Mouse (Mus musculus) splenic B cell, adult 2 months (primary cell): ENCODE data around the gene Pygo2.

Experiments used
- DNase-seq: peaks from one replicate; pipeline ENCODE4 v3.0.0-alpha.2; 2011; ENCODE audit warnings: low read depth, low spot score
- H3K27me3 ChIP-seq: 2 replicates; pipeline ENCODE4 v1.6.1; 2012; ENCODE audit warnings: mild to moderate bottlenecking, low read length, moderate library complexity, mixed read lengths; ENCODE audit not compliant: control insufficient read depth, poor library complexity, insufficient read depth, severe bottlenecking
- H3K36me3 ChIP-seq: 2 replicates; pipeline ENCODE4 v1.6.1; 2012; ENCODE audit warnings: mild to moderate bottlenecking, low read length, moderate library complexity, mixed read lengths; ENCODE audit not compliant: control insufficient read depth, poor library complexity, insufficient read depth, severe bottlenecking

The Pygo2 gene

DNA sequence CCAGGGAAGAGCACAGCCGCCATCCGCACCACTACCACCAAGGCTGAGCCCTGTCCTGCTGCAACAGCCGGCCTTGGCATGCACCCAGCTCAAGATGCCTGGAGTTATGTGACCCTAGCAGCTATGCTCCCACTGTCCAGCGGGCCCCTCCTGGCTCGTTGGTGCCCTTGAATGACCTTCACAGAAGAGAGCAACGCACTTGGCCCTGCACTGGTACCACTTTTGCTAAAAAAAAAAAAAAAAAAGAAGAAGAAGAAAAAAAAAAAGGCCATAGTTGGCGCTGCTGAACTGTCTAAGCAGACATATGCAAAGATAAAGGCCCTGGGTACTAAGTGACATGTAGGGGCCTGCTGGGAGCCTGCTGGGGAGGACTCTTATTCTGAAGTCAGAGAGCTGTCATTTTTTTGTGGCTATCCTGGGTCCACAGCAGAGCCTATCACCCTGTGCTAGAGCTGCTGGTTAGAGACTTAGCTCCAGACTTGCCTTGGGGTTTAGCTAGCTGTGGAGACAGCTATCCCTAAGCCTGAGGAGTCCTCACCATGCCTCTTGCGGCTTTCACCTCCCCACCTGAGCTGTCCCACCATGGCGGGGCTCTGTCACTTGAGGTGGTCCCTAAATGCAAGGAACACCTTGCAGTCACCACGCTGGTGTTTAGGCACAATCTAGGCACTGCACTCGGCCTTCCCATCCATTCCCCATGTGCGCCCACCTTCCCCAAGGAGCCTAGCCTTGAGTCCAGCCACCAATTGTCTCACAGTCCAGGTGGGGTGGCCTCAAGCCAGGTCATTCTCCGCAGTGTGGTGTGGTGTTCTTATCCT is 18.9 kb downstream of the Pygo2 start:
- Histone ChIP-seq H3K36me3 (peaks cover 7% of the 10 kb centered on the region; the same call in 1 of the 2 replicates), H3K27me3 (no peaks in the 10 kb centered on the region)
- peak; percentile 68 for DNase-seq

DNA sequence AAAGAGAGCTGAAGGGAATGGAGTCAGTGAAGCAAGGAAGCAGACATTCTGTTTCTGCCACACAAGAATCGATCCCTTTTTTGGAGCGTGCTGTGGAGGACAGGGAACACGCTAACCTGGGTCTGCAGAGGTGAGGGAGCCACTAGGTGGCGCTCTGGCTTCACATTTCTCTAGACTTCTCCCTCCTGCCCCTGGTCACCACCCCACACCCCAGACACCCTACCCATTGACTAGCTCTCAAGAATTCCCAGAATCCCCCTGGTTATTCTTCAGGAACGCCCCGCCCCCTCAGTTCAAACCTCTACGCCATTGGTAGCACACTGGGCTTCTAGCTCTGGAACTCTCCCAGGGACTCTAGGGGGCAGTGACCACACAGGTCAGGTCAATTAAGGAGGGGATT is 19.5 kb downstream of the Pygo2 start:
- peak; percentile 86 for DNase-seq
- peaks cover 7% of the 10 kb centered on the region; the same call in 1 of the 2 replicates for H3K36me3 ChIP-seq

DNA sequence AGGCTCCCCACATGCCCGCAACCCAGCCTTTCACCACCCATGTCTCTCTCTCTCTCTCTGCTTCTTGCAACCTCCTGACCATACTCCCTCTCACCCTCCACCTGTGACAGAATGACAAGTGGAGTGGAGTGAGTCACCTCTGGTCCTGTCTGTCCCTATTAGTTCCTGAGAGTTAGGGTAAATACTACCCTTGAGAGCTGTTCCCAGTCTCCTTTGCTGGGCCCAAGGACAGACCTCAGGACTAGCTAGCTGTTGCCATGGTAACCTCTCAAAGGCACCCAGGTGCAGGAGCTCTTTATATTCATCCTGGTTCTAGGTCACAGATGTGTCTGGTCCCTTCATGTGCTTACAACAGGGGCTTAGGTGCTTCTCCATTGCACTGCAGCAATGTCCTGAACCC is 21.9 kb downstream of the Pygo2 start:
- Histone ChIP-seq H3K36me3 (no peaks in the 10 kb centered on the region; the same call in 1 of the 2 replicates), H3K27me3 (no peaks in the 10 kb centered on the region)
- no peak for DNase-seq

More for the DNA sequence above, 19.5 kb downstream of the Pygo2 start:
- H3K27me3 ChIP-seq, result no peaks in the 10 kb centered on the region

DNA sequence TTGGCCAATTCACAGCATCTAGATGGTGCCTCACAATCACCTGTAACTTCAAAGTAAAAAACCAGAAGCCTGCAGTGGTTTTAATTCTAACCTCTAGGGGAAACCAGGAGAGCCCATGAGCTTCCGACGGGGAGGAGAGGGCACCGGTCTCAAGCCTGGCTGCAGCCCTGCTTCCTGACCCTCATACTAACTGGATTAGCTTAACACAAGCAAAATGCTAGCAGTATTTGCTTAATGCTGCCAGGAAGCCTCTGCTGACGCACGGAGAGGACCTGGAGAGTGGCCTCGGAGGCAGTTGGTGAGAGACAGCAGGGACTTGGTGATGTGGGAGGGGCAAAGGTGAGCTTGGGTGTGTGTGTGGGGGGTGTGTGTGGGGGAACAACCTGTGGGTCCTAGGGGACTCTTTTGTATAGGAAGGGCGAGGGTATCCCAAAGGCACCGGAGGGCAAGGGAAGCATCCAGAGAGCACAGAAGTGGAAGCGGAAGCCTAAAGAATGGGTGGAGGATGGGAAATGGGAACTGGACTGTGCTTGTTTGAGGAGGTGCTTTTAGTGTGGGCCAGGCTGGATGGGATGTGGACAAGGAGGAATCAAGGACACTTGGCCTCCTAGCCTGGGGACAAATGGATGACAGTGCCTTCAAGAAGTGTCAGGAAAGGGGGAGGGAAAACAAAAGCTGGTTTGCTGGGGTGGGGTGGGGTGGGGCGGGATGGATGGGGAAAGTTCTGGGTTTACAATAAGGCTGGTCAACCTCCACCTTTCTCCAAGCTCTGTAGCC is 24.6 kb downstream of the Pygo2 start, which contains the start of gene Pmvk:
Gene Pmvk, plus strand, starts transcription at position 141 of the 777 bp plus-strand sequence.
- H3K27me3 ChIP-seq, result no peaks in the 10 kb centered on the region
- no peak for DNase-seq
- H3K36me3 ChIP-seq, result no peaks in the 10 kb centered on the region

DNA sequence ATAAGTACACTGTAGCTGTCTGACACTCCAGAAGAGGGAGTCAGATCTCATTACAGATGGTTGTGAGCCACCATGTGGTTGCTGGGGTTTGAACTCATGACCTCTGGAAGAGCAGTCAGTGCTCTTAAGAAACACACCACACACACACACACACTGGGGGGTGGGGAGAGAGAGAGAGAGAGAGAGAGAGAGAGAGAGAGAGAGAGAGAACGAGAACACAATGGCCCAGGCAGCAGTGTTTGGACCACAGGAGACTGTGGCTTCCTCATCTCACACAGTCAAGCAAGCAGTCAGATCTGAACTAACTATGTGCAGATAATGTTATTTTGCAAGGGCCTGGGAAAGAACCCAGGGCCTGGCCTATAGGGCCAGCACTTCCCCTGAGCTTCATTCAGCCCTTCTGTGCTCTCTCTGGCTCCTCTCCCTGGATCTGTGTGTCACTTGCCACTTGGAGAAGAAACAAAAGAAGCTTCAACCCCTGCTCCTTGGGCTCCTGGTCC is 25.8 kb downstream of the Pygo2 start:
- no peaks in the 10 kb centered on the region for H3K36me3 ChIP-seq
- H3K27me3 ChIP-seq, result no peaks in the 10 kb centered on the region
- no peak for DNase-seq

DNA sequence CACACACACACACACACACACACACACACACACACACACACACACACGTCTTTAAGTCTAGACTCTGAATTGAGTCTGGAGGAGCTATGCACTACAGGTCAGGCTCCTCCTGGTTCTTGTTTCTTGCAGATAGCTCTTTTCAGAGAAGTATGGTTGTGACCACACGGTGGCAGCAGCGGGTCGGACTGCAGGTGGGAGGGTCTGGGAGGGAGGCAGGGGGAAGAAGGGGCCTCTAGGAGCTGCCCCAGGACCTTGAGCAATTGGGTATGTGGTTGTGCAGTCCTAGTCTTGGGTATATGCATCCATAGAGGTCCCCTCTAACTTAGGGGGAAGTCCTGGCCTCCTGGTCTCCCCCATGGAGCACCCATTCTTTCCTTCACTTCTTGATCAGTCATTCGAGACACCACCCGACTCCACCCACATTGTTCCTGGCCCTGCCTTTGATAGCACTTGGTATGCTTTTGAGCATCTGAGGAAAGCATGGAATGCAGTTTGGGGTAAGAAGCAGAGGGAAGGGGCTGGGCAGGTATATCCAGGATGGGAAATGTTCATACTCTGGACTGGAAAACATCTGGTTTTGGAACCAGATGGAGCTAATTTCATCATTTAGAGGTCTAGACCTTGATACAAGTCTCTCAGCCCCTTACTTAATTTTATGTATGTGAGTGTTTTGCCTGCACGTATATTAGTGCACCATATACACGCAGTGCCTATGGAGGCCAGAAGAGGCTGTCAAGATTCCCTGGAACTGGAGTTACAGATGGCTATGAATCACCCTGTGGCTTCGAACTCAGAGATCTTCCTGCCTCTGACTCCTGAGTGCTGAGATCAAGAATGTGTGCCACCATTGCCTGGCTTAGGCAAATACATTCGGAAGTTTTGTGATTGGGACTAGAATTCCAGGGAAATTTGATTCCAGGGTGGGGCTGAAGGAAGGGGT is 27.0 kb downstream of the Pygo2 start:
- DNase-seq, result peak; percentile 91
- Histone ChIP-seq H3K27me3 (no peaks in the 10 kb centered on the region), H3K36me3 (no peaks in the 10 kb centered on the region)

DNA sequence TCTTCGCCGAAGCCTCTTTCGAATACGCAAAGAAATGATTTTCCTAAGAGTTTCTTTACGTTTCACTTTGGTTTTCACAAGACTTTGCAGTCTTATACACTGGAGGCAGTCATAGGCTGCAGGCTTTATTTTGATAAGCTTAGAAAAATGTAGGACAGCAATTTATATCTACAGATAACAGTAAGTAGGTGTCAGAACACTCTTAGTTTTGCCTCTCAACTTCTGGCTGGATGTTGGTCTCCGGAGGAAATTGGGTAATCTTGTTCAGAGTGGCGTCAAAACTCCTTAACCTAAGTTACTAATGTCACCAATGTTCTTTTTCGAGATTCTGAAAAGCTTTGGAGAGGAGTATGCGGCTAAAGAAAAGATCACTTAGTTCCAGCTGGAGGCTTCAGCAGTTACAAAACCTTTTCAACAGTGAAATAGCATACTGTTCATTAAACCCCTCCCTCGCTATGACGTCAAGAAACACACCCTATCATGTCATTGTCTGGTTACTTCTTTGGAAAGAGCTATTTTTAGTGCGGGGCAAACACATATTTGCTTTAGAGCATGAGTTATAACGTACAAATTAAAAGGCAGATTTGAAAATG is 28.5 kb downstream of the Pygo2 start:
- Histone ChIP-seq H3K27me3 (no peaks in the 10 kb centered on the region), H3K36me3 (no peaks in the 10 kb centered on the region)
- no peak for DNase-seq

DNA sequence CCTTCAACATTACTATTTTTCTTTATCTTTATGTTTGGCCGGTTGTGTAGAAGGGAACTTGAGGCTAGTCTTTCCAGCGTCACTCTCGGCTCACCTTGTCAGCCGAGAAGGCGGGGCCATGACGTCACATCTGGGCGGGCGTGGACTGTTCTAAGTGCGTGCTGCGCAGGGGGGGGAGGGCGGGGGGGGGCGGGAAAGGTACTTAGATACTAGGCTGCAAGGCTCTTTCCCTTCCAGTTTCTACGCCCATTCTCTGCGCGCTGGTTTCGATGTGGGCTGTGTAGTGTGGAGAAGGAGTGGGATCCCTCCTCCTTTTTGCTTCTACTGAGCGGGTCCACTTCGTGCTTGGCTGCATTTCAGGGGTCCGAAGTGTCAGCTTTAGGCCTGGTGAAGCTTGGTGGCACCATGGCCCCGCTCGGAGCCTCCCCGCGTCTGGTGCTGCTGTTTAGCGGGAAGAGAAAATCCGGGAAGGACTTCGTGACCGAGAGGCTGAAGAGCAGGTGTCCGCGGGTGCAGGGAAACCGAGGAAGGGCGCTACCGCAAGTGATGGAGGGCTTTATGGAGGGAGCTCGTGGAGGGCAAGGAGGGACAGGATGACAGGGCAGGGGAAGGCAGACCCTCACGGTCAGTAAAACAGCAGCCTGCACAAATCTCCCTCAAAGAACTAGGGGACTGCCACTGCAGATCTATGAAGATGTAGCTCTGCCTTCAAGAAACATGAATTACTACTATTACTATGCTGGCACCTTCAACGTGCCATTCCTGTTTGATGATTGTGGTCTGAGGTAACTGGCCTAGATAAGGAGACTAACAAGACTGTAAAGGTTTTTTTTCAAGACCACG is 29.2 kb downstream of the Pygo2 start:
- Histone ChIP-seq H3K36me3 (no peaks in the 10 kb centered on the region), H3K27me3 (no peaks in the 10 kb centered on the region)
- DNase-seq, result peak; percentile 98

DNA sequence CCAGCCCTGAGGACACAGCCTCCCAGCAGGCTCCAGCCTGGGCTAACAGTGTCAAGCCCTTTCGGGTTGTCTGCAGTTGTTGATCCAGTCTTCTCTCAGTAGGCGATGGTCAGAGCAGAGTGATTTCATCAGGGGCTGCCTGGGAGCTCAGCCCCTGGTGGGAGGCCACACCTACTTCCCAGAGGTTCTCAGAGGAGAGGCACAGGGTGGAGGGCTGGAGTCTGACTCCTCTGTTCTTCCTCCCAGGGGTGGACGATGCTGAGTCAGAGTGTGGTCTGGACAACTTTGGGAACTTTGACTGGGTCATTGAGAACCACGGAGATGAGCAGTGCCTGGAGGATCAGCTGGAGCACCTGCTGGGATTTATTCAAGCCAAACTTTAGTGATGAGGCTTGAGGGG is 38.3 kb downstream of the Pygo2 start:
- Histone ChIP-seq H3K27me3 (no peaks in the 10 kb centered on the region), H3K36me3 (peaks cover 3% of the 10 kb centered on the region)
- DNase-seq, result no peak

DNA sequence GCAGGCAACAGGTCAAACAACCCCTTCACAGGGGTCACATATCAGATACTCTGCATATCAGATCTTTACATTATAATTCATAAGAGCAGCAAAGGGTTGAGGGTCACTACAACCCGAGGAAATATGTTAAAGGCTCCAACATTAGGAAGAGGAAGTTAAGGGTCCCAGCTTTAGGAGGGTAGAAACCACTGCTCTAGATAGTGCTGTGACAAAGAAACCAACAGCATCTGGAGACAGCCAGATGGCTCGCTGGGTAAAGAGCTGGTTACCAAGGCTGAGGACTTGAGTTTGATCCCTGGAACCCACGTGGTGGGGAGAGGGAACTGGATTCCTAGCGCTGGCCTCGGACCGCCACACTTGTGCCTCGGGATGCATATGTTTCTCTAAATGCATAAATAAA is 42.3 kb downstream of the Pygo2 start:
- Histone ChIP-seq H3K36me3 (peaks cover 3% of the 10 kb centered on the region), H3K27me3 (no peaks in the 10 kb centered on the region)
- no peak for DNase-seq

DNA sequence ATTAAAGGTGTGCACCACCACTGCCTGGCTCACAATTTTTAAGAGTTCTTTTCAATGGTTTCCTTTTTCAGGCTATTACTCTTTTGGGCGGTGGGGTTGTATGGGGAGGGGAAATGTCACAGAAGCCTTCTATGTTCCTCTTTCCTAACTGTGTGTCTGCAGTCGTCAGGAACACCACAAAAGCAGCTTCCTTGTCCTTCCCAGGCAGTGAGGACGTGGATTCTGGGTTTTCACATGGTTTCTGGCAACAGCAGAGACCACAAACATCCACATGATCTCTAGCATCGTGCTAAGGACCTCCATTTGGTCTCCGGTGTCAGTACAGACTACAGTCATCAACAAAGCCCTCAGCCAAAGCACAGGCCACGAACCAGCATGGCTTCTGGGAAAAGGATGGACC is 43.8 kb downstream of the Pygo2 start:
- no peaks in the 10 kb centered on the region for H3K27me3 ChIP-seq
- H3K36me3 ChIP-seq, result no peaks in the 10 kb centered on the region; the same call in 1 of the 2 replicates
- no peak for DNase-seq

DNA sequence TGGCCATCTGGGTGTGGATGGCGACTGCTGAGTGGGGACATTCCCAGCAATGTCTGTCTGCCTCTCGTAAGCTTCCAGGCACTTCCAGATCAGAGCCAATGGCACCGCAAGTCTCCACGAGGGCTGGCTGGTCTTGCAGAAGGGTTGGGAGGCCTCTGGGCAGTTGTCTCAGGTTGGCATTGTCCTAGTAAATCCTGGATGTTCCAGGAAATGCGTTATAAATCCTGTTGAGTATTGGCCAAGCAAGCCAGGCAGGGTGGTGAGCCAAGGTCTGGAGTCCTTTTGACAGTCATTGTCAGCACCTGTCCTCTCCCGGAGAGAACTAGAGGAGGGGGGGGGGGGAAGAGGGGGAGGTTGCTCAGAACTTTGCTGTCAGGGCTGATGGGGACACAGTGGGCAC is 49.0 kb downstream of the Pygo2 start:
- no peaks in the 10 kb centered on the region for H3K36me3 ChIP-seq
- no peaks in the 10 kb centered on the region for H3K27me3 ChIP-seq
- DNase-seq, result no peak

DNA sequence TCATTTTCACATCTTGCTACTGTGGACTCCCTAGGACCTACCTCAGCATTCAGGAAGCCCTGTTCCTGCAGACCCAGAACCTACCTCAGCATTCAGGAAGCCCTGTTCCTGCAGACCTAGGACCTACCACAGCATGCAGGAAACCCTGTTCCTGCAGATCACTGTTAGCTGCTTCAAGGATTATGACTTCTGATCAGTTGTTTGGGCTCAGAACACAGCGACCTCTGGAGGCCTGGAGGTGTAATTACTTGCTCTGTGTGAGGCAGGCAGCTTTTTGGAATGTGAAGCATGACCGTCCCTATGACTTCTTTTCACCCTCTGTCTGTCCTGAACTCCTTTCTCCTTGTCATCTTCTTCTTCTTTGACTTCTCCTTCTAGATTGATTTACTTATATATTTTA is 51.5 kb downstream of the Pygo2 start:
- Histone ChIP-seq H3K27me3 (no peaks in the 10 kb centered on the region), H3K36me3 (no peaks in the 10 kb centered on the region)
- peak; percentile 67 for DNase-seq
